In the genomic region with DNA sequence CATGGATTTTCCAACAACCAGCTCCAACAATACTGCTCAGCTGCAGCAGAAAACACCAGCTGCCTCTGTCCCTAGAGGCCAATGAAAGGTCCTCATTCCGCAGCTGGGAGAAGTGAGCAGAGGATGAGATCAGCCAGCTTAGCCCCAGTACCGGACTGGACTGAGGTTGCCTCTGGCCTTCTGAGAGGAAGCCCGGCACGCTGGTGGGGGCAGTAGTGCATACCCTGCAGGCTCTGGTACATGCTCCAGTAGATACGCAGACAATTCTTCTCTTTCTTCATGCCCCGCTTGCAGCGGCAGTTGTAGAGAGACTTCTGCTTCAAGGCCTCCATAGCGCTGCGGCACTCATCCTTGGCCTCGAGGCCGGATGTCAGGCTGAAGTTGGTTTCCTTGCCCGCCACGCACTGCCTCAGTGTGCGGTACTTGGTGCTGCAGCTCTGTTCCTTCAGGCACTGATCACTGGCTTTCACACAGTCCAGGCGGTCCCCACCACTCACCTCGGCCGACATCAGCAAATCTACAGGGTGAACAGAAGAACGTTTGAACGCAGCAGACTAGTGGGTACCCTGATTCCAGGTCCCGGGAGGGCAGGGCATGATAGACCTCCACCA, we compare ENCODE assay signal across 9 mouse cellular contexts. TPM values are rescaled to one million over a fixed set of nuclear protein-coding genes. Genes with fewer than 3 reads are reported as not detected.
DNase-seq lines count a peak whose midpoint lies in the region; ATAC-seq and TF ChIP-seq lines count a peak whose summit lies in the region.
"Had no signal": no experiment of that assay in that cellular context is flagged by ENCODE, and none has a peak within 500 bp of the region (broad histone marks: within the 10 kb centered on the region; RNA-seq: fewer than 3 reads in every experiment).

No protein-coding gene starts in this region.

- H3K4me1 ChIP-seq in embryonic facial prominence, embryonic 13.5 days, result peaks cover 70% of the 10 kb centered on the region
- H3K4me1 ChIP-seq in heart, embryonic 13.5 days, result peaks cover 56% of the 10 kb centered on the region
- no peaks in the 10 kb centered on the region for H3K4me1 ChIP-seq in midbrain, postnatal 0 days (ENCODE audit: insufficient read depth, low read length)

- no peak for TF ChIP-seq CTCF in midbrain, postnatal 0 days (IDR thresholded peaks at IDR 0.05)

- peaks cover 71% of the 10 kb centered on the region for H3K27me3 ChIP-seq in embryonic facial prominence, embryonic 13.5 days
- peaks cover 82% of the 10 kb centered on the region for H3K27me3 ChIP-seq in heart, embryonic 13.5 days (replicated peaks)
- no peaks in the 10 kb centered on the region for H3K27me3 ChIP-seq in midbrain, postnatal 0 days (ENCODE audit: insufficient read depth, low read length)

- peak overlapping the region; percentile 95 for H3K4me2 ChIP-seq in embryonic facial prominence, embryonic 13.5 days
- H3K4me2 ChIP-seq in heart, embryonic 13.5 days, result peak overlapping the region; percentile 99
- peak overlapping the region; percentile 69 for H3K4me2 ChIP-seq in midbrain, postnatal 0 days (ENCODE audit: low read depth, low read length, poor library complexity, severe bottlenecking)

- DNase-seq in layer of hippocampus, adult 11-12 months (ENCODE audit: low spot score), result peak; percentile 39
- DNase-seq in layer of hippocampus, postnatal 25 days (ENCODE audit: extremely low spot score in 1 of 2, low spot score in 1 of 2), result no peak
- DNase-seq in layer of hippocampus, adult 9-10 months (ENCODE audit: low spot score), result peak; percentile 12
- DNase-seq in midbrain, postnatal 0 days (ENCODE audit: low spot score), result no peak
- peak; percentile 55 for DNase-seq in thymus, postnatal 14 days
- no peak for DNase-seq in cerebellum, adult 18-20 months

- H3K9me3 ChIP-seq in embryonic facial prominence, embryonic 13.5 days, result no peaks in the 10 kb centered on the region
- H3K9me3 ChIP-seq in heart, embryonic 13.5 days, result no peaks in the 10 kb centered on the region
- no peaks in the 10 kb centered on the region for H3K9me3 ChIP-seq in midbrain, postnatal 0 days (ENCODE audit: low read length)

- peak overlapping the region; percentile 53 for H3K4me3 ChIP-seq in embryonic facial prominence, embryonic 13.5 days
- H3K4me3 ChIP-seq in heart, embryonic 13.5 days, result peak overlapping the region; percentile 65
- peak overlapping the region; percentile 45 for H3K4me3 ChIP-seq in midbrain, postnatal 0 days (ENCODE audit: low read depth, low read length)

- peak overlapping the region; percentile 65; the same call in 1 of the 2 replicates for H3K9ac ChIP-seq in embryonic facial prominence, embryonic 13.5 days
- H3K9ac ChIP-seq in heart, embryonic 13.5 days, result peak overlapping the region; percentile 73
- H3K9ac ChIP-seq in midbrain, postnatal 0 days (replicated peaks; ENCODE audit: low read length, poor library complexity, severe bottlenecking), result no peak overlapping the region

- H3K36me3 ChIP-seq in embryonic facial prominence, embryonic 13.5 days, result no peaks in the 10 kb centered on the region
- no peaks in the 10 kb centered on the region for H3K36me3 ChIP-seq in heart, embryonic 13.5 days
- no peaks in the 10 kb centered on the region for H3K36me3 ChIP-seq in midbrain, postnatal 0 days (ENCODE audit: insufficient read depth, low read length)

- no peak for ATAC-seq in embryonic facial prominence, embryonic 13.5 days (ENCODE audit: insufficient number of reproducible peaks, insufficient read depth, low FRiP score, low TSS enrichment, low read depth)
- ATAC-seq in heart, embryonic 13.5 days (ENCODE audit: extremely low read depth, insufficient number of reproducible peaks, low FRiP score, low TSS enrichment), result no peak
- ATAC-seq in midbrain, postnatal 0 days (ENCODE audit: low FRiP score), result no peak

- H3K27ac ChIP-seq in embryonic facial prominence, embryonic 13.5 days, result no peak overlapping the region
- H3K27ac ChIP-seq in heart, embryonic 13.5 days (replicated peaks), result no peak overlapping the region
- H3K27ac ChIP-seq in midbrain, postnatal 0 days (ENCODE audit: low read depth, low read length), result no peak overlapping the region

- WGBS in embryonic facial prominence, embryonic 13.5 days, result 2% methylated on average over 20 of the region's 20 CpGs
- WGBS in heart, embryonic 13.5 days, result 6% methylated on average over 20 of the region's 20 CpGs
- 11% methylated on average over 20 of the region's 20 CpGs for WGBS in midbrain, postnatal 0 days

RNA-seq across cellular contexts. Expression of a gene that starts 2.7 kb away (rescaled TPM):
- 10 to 100 TPM; 57.4 to 68.1 TPM for total RNA-seq in layer of hippocampus, postnatal 25 days (2021)
- polyA plus RNA-seq in embryonic facial prominence, embryonic 13.5 days (2015; fragmentation: Nextera tagmentation; extraction: Ambion mirVana), result 22.9 and 24.0 TPM in 2 replicates
- 6.1 and 6.6 TPM in 2 replicates for polyA plus RNA-seq in heart, embryonic 13.5 days (2015; fragmentation: Nextera tagmentation; extraction: Ambion mirVana)
- total RNA-seq in midbrain, postnatal 0 days (2014; rRNA removed), result 91.5 and 101 TPM in 2 replicates
- 34.4 and 36.2 TPM in 2 replicates for polyA plus RNA-seq in midbrain, postnatal 0 days (2015; fragmentation: Nextera tagmentation; extraction: Ambion mirVana)
- total RNA-seq: MEL had no signal

RNA-seq across cellular contexts. Expression of a gene that starts 58.7 kb away (rescaled TPM):
- total RNA-seq in layer of hippocampus, postnatal 25 days (2021), result under 1 TPM in 1 of 2 experiments, not detected in 1; 0.27 TPM
- not detected in 2 replicates for polyA plus RNA-seq in embryonic facial prominence, embryonic 13.5 days (2015; fragmentation: Nextera tagmentation; extraction: Ambion mirVana)
- polyA plus RNA-seq in heart, embryonic 13.5 days (2015; fragmentation: Nextera tagmentation; extraction: Ambion mirVana), result not detected in 2 replicates
- not detected in 2 replicates for total RNA-seq in midbrain, postnatal 0 days (2014; rRNA removed)
- polyA plus RNA-seq in midbrain, postnatal 0 days (2015; fragmentation: Nextera tagmentation; extraction: Ambion mirVana), result not detected in 2 replicates
- total RNA-seq: MEL had no signal

Comparison
In these comparisons a context has a peak if more than half of its experiments do, and no peak if none do; other contexts are left out.
1. DNase-seq: peak in layer of hippocampus, adult 11-12 months (single experiment), layer of hippocampus, adult 9-10 months (single experiment) and thymus, postnatal 14 days (single experiment); none in layer of hippocampus, postnatal 25 days (0 of 2), midbrain, postnatal 0 days (single experiment) and cerebellum, adult 18-20 months (0 of 2).
2. Peak in every context shown above with its lines, with median percentiles within 50 percentile points of each other: H3K4me2 ChIP-seq and H3K4me3 ChIP-seq.